Mouse (Mus musculus): Measurements from ENCODE around the gene Numb. TPM values are rescaled to one million over a fixed set of nuclear protein-coding genes. Genes with fewer than 3 reads are reported as not detected.

Gene Numb
- total RNA-seq, 2 experiments from 2014 or later, result 31.4 to 36.3 TPM

GRCm38 (mm10) chr12:83858052-83858451, 63.7 kb downstream of the Numb start:
- no peak for DNase-seq
- intact Hi-C loops (cut with DNase I), result no loop called here

- intact Hi-C loops (cut with DNase I), result no loop called here
- DNase-seq, result no peak
Observed at GRCm38 (mm10) chr12:83855211-83855610, 66.5 kb downstream of the Numb start.

- intact Hi-C loops (cut with DNase I), result no loop called here
- no peak for DNase-seq
Observed at GRCm38 (mm10) chr12:83854281-83854680, 67.5 kb downstream of the Numb start.

- no peak for DNase-seq
- intact Hi-C loops (cut with DNase I), result no loop called here
Observed at GRCm38 (mm10) chr12:83852512-83853213, 69.1 kb downstream of the Numb start.

GRCm38 (mm10) chr12:83850334-83850733, 71.4 kb downstream of the Numb start:
- DNase-seq, result no peak
- intact Hi-C loops (cut with DNase I), result no loop called here

GRCm38 (mm10) chr12:83848595-83849231, 73.0 kb downstream of the Numb start:
- no peak for DNase-seq
- intact Hi-C loops (cut with DNase I), result no loop called here

GRCm38 (mm10) chr12:83847877-83848276, 73.9 kb downstream of the Numb start:
- DNase-seq, result no peak
- intact Hi-C loops (cut with DNase I), result no loop called here

- intact Hi-C loops (cut with DNase I), result no loop called here
- DNase-seq, result no peak
Observed at GRCm38 (mm10) chr12:83842678-83843440, 78.9 kb downstream of the Numb start.

GRCm38 (mm10) chr12:83841409-83842190, 80.1 kb downstream of the Numb start:
- no peak for DNase-seq
- intact Hi-C loops (cut with DNase I), result no loop called here

GRCm38 (mm10) chr12:83833979-83834378, 87.8 kb downstream of the Numb start:
- no peak for DNase-seq
- intact Hi-C loops (cut with DNase I), result no loop called here

GRCm38 (mm10) chr12:83830424-83830823, 91.3 kb downstream of the Numb start:
- intact Hi-C loops (cut with DNase I), result no loop called here

GRCm38 (mm10) chr12:83816616-83817015, 105.1 kb downstream of the Numb start:
- no peak for DNase-seq
- intact Hi-C loops (cut with DNase I), result no loop called here

More at GRCm38 (mm10) chr12:83830424-83830823, 91.3 kb downstream of the Numb start:
- no peak for DNase-seq

GRCm38 (mm10) chr12:83811901-83812300, 109.8 kb downstream of the Numb start:
- intact Hi-C loops (cut with DNase I), result no loop called here
- DNase-seq, result no peak

GRCm38 (mm10) chr12:83803641-83804040, 118.1 kb downstream of the Numb start:
- no peak for DNase-seq
- intact Hi-C loops (cut with DNase I), result loop anchor here (10.0 kb wide), 1 partner anchor 231 kb away; the partner anchor contains the start of genes Acot4 and Gm49366

- DNase-seq, result no peak
- intact Hi-C loops (cut with DNase I), result loop anchor here (10.0 kb wide), 1 partner anchor 234 kb away; the partner anchor contains the start of genes Acot4 and Gm49366
Observed at GRCm38 (mm10) chr12:83800943-83801342, 120.8 kb downstream of the Numb start.

GRCm38 (mm10) chr12:83798313-83798712, 123.4 kb downstream of the Numb start:
- no peak for DNase-seq
- intact Hi-C loops (cut with DNase I), result no loop called here

- no peak for DNase-seq
- intact Hi-C loops (cut with DNase I), result no loop called here
Observed at GRCm38 (mm10) chr12:83795586-83795985, 126.1 kb downstream of the Numb start.

GRCm38 (mm10) chr12:83795051-83795450, 126.7 kb downstream of the Numb start:
- DNase-seq, result no peak

GRCm38 (mm10) chr12:83792706-83793410, 128.9 kb downstream of the Numb start:
- intact Hi-C loops (cut with DNase I), result no loop called here
- DNase-seq, result no peak

More at GRCm38 (mm10) chr12:83795051-83795450, 126.7 kb downstream of the Numb start:
- intact Hi-C loops (cut with DNase I), result no loop called here

GRCm38 (mm10) chr12:83791737-83792136, 130.0 kb downstream of the Numb start:
- intact Hi-C loops (cut with DNase I), result no loop called here
- no peak for DNase-seq
